Mouse (Mus musculus): Measurements from ENCODE around the gene AU022252.

- TF ChIP-seq GATA1 (IDR thresholded peaks at IDR 0.05; ENCODE audit: low read length) (no peak), TAL1 (IDR thresholded peaks at IDR 0.05; ENCODE audit: low read length) (no peak)
These were observed 5.8 kb downstream of the AU022252 start for GRCm38 (mm10) chr4:119226751-119227150.

All from erythroblast, embryonic 14.5 days (primary cell).